Mouse (Mus musculus) stomach, embryonic 15.5 days (tissue): ENCODE measurements at regions not wholly inside any gene's neighbourhood (a gene's known extent, or its start where the extent isn't known, plus 50 kb on each side); places are given as distances from the start of the nearest gene placed in this dataset.

Experiments used
- ATAC-seq: fragments of 200-750 bp; cut with Nextera tagmentation; 2 replicates; pipeline ENCODE4 v1.8.0; 2017; ENCODE audit warnings: low read depth, moderate number of reproducible peaks, moderate TSS enrichment; ENCODE audit not compliant: insufficient read depth, low FRiP score
- H3K27ac ChIP-seq: fragments of 300-500 bp; sonication (generic); 2 replicates; pipeline ENCODE4 v1.5.1; 2015; ENCODE audit warnings: mild to moderate bottlenecking, inconsistent platforms
- H3K27me3 ChIP-seq: fragments of 300-500 bp; sonication (generic); replicated peaks from 2 replicates; pipeline ENCODE4 v1.6.1; 2015; ENCODE audit warnings: inconsistent platforms
- H3K36me3 ChIP-seq: fragments of 300-500 bp; sonication (generic); 2 replicates; pipeline ENCODE4 v1.6.1; 2015; ENCODE audit warnings: inconsistent platforms
- H3K4me1 ChIP-seq: fragments of 300-500 bp; sonication (generic); 2 replicates; pipeline ENCODE4 v1.6.1; 2015; ENCODE audit warnings: inconsistent platforms
- H3K4me2 ChIP-seq: fragments of 300-500 bp; sonication (generic); 2 replicates; pipeline ENCODE4 v1.6.1; 2015; ENCODE audit warnings: mild to moderate bottlenecking, inconsistent platforms
- H3K4me3 ChIP-seq: fragments of 300-500 bp; sonication (generic); replicated peaks from 2 replicates; pipeline ENCODE4 v1.5.1; 2015; ENCODE audit warnings: inconsistent platforms
- H3K9ac ChIP-seq: fragments of 300-500 bp; sonication (generic); 2 replicates; pipeline ENCODE4 v1.6.1; 2015; ENCODE audit warnings: inconsistent platforms
- H3K9me3 ChIP-seq: fragments of 300-500 bp; sonication (generic); 2 replicates; pipeline ENCODE4 v1.6.1; 2016; ENCODE audit warnings: inconsistent platforms
- WGBS: fragments of 180-500 bp; shearing (Covaris S2); methylation state at CpG from one replicate; pipeline ENCODE4 v1.1.7; 2015; 5-methylcytosine and 5-hydroxymethylcytosine counted together

DNA sequence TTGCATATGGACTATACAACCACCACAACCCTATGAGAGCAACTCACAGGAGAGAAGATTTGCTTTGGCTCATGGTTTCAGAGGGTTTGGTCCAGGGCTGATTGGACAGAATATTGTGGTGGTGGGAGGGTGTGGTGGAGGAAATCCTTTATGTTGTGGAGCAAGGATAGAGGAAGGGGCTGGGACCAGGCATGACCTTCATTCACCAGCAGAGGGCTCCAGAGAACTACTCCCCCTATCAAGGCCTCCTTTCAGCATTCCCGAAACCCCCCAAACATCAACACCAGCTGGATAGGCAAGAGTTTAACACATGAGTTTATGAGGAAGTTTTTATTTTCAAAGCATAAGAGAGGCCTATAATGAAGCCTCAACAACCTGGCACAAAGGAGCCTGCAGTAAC, 76.7 kb upstream of the Slc35f3 start:
- no peaks in the 10 kb centered on the region for H3K36me3 ChIP-seq
- H3K4me3 ChIP-seq = no peak overlapping the region
- H3K4me1 ChIP-seq = no peaks in the 10 kb centered on the region
- H3K27me3 ChIP-seq = no peaks in the 10 kb centered on the region
- H3K27ac ChIP-seq = no peak overlapping the region
- H3K9me3 ChIP-seq = no peaks in the 10 kb centered on the region
- H3K4me2 ChIP-seq = no peak overlapping the region
- 29% methylated on average over 1 of the region's 1 CpGs for WGBS
- no peak for ATAC-seq
- H3K9ac ChIP-seq = no peak overlapping the region

DNA sequence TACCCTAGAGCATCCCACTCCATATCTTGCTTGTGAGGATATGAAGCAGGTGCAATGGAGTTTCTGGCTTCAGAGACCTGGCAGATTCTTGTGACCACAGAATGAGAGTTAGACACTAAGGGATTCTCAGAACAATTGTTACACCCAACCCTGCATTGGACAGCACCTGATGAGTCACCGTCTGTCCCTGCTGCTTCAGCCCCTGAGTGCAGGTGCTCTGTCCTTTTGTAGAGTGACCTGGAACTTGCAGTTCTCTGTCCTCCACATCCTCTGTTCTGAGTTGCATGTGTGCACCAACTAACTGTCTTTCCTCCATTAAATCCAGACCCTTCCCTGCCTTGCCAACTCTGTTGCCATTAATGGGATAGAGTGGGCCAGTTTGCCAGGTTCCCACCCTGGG, 66.6 kb upstream of the Slc35f3 start:
- no peak for ATAC-seq
- H3K27me3 ChIP-seq = no peaks in the 10 kb centered on the region
- no peak overlapping the region for H3K4me2 ChIP-seq
- 86% methylated on average over 1 of the region's 1 CpGs for WGBS
- H3K4me3 ChIP-seq = no peak overlapping the region
- H3K9ac ChIP-seq = no peak overlapping the region
- no peak overlapping the region for H3K27ac ChIP-seq
- no peaks in the 10 kb centered on the region for H3K9me3 ChIP-seq
- no peaks in the 10 kb centered on the region for H3K4me1 ChIP-seq
- H3K36me3 ChIP-seq = no peaks in the 10 kb centered on the region

DNA sequence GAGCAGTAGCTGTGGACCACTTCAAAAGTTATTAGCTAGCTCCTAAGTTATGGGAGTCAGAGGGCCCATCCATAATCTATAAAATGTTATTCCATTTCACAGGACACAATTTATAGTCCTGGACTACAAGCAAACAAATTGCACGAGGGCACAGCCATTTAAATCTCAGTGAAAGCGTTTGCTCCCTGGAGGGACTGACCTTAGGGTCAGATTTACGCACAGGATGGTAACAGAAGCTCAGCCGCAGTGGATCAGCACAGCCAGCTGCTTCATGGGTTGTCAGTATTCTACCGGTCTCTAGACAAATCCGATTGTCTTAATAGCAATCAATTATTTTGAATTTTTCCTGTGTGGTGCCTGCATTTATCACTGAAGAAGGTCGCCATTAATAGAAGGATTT, 65.8 kb upstream of the Slc35f3 start:
- H3K27me3 ChIP-seq = no peaks in the 10 kb centered on the region
- no peak overlapping the region for H3K4me2 ChIP-seq
- H3K4me3 ChIP-seq = no peak overlapping the region
- no peak overlapping the region for H3K27ac ChIP-seq
- ATAC-seq = no peak
- H3K9ac ChIP-seq = no peak overlapping the region
- H3K9me3 ChIP-seq = no peaks in the 10 kb centered on the region
- H3K4me1 ChIP-seq = no peaks in the 10 kb centered on the region
- 27% methylated on average over 7 of the region's 7 CpGs for WGBS
- no peaks in the 10 kb centered on the region for H3K36me3 ChIP-seq

DNA sequence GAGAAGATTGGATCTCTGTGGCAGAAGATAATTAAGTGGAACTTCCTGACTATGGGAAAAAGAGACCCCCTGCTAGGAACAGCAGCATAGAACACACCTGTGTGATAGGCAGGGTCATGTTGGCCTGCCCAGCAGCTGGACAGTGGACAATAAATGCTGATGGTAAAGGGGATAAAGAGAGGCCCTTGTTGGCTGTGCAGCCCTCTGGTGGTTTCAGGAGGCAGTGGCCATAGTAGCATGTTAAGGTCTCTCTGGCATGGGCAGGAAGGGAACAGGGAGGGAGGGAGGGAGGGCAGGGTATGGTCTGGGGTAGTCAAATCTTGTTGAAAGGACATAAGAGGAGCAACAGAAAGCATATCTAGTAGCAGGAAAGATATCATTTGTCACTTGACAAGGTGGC, 58.7 kb upstream of the Slc35f3 start:
- Histone ChIP-seq H3K27ac (no peak overlapping the region), H3K9me3 (no peaks in the 10 kb centered on the region), H3K4me2 (no peak overlapping the region), H3K36me3 (no peaks in the 10 kb centered on the region), H3K27me3 (no peaks in the 10 kb centered on the region), H3K9ac (no peak overlapping the region), H3K4me3 (no peak overlapping the region), H3K4me1 (no peaks in the 10 kb centered on the region)
- ATAC-seq = no peak

DNA sequence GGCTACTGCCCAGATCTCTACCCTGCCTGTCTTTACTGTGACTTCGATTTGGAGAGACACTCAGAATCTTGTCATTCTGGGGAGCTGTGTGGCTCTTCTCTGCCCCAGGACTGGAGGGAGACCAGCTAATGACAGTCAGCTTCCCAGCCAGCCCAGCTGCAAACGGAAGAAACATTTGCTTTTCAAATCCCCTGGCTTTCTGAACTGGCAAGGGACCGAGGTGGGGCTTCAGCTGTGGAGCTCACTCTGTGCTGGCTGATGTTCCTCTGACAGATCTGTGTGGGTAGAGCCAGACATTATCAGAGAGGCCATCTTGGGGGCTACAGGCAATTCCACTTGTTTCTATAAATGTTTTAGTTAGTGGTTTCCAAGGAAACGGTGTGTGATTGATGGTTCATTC, 54.0 kb upstream of the Slc35f3 start:
- no peak for ATAC-seq
- H3K4me3 ChIP-seq = no peak overlapping the region
- no peak overlapping the region for H3K9ac ChIP-seq
- H3K27me3 ChIP-seq = no peaks in the 10 kb centered on the region
- H3K9me3 ChIP-seq = no peaks in the 10 kb centered on the region
- WGBS = 22% methylated on average over 4 of the region's 4 CpGs
- no peak overlapping the region for H3K27ac ChIP-seq
- no peak overlapping the region for H3K4me2 ChIP-seq
- no peaks in the 10 kb centered on the region for H3K36me3 ChIP-seq
- H3K4me1 ChIP-seq = no peaks in the 10 kb centered on the region
